Mouse (Mus musculus) layer of hippocampus, adult 11-12 months (tissue): ENCODE results near the gene Tsnax.

Experiments used
- DNase-seq: peaks from one replicate; pipeline ENCODE4 v3.0.0; 2022; ENCODE audit warnings: low spot score

The Tsnax gene

GRCm38 (mm10) chr8:125083746-125084145 lies 70.9 kb downstream of the Tsnax start:
- no peak for DNase-seq
